Mouse (Mus musculus) inflammation-experienced regulatory T-cells, adult 6 months (primary cell): ENCODE data around the gene Rab44. TPM values are rescaled to one million over a fixed set of nuclear protein-coding genes. Genes with fewer than 3 reads are reported as not detected.

Source experiments
- ATAC-seq: one replicate; pipeline ENCODE4 v1.8.0; 2017
- polyA plus RNA-seq, 3 experiments: library from polyadenylated mRNA; unstranded; fragments of 100-300 nt; shearing (Covaris generic); gene quantifications; one replicate each; pipeline ENCODE4 v1.2.1; 2017

Gene Rab44
- polyA plus RNA-seq, 3 experiments from 2014 or later: not detected

GRCm38 (mm10) chr17:29136236-29136635 lies 22.3 kb downstream of the Rab44 start:
- no peak for ATAC-seq

- no peak for ATAC-seq
Observed at GRCm38 (mm10) chr17:29137906-29138305, 24.0 kb downstream of the Rab44 start.

DNA sequence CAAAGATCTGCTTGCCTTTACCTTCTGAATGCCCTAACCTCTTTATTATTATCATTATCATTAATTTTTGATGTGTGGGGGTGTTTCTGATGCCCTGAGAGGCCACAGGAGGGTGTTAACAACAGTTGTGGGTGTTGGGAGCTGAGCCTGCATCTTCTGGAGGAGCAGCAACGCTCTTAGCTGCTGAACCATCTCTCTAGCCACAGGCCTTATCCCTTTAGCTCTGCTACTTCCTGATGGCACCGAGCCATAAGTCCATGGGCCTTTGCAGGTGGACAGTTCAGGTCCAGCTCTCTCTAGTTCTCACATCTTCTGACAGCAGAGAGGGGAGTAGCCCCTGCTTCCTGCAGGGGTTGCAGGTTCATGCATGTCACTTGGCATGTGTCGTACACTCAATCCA lies 27.6 kb downstream of the Rab44 start:
- no peak for ATAC-seq

- ATAC-seq: peak; percentile 50
Observed at GRCm38 (mm10) chr17:29143266-29143665, 29.3 kb downstream of the Rab44 start.

- no peak for ATAC-seq
Observed at GRCm38 (mm10) chr17:29145101-29145500, 31.2 kb downstream of the Rab44 start.

DNA sequence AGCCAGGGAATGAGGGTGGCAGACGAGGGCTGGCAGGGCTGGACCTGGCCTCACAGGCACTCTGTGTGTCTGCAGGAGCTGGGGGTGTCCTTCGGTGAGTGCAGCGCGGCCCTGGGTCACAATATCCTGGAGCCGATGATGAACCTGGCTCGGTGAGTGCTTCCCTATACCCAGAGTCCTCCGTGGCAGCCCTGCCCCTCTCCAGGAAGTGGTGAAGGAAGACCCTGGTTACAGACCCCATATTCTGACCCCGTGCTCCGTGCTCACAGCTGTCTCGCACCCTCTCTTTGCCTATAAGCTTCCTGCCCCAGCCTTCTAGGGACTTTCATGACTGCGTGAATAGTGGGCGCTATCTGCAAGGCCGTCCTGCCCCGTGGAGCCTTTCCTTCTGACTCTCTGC lies 33.3 kb downstream of the Rab44 start:
- no peak for ATAC-seq

DNA sequence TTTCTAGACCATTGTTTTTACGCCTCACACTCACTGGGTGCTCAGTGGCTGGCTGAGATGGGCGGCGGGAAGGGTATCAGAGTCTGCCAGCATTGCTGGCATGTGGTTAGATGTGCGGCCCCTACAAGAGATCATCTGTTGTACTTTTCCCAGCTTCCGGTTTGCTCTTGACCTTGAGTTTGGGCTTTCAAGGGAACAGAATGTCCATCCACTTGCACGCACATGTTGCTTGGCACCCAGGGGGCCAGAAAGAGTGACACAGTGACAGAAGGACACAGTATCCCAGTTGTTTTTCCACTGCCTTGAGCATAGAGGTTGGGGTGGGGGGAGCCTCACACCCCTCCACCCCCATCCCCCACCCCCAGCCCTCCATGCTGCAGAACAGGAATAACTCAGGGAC lies 33.8 kb downstream of the Rab44 start:
- ATAC-seq: no peak

GRCm38 (mm10) chr17:29149766-29150165 lies 35.8 kb downstream of the Rab44 start:
- ATAC-seq: no peak

DNA sequence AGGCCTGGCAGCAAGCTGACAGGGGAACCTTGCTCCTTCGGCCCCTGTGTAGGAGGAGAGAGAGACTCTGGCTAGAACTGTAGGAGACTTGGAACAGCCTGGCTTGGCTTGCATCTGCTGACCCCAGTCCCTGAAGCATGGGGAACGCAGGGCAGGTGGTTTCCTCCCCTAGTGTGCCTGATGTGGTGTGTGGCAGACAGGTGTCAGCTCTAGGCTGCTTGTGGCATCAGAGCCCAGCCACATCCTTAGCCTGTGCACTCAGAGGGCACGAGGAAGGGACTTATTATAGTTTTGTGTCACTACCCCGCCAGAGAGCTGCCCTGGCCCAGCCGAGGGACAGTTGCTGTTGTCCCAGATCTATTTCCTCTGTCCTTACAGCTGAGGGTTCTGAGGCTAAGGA lies 38.6 kb downstream of the Rab44 start:
- ATAC-seq: no peak

GRCm38 (mm10) chr17:29154247-29154646 lies 40.3 kb downstream of the Rab44 start:
- ATAC-seq: no peak

DNA sequence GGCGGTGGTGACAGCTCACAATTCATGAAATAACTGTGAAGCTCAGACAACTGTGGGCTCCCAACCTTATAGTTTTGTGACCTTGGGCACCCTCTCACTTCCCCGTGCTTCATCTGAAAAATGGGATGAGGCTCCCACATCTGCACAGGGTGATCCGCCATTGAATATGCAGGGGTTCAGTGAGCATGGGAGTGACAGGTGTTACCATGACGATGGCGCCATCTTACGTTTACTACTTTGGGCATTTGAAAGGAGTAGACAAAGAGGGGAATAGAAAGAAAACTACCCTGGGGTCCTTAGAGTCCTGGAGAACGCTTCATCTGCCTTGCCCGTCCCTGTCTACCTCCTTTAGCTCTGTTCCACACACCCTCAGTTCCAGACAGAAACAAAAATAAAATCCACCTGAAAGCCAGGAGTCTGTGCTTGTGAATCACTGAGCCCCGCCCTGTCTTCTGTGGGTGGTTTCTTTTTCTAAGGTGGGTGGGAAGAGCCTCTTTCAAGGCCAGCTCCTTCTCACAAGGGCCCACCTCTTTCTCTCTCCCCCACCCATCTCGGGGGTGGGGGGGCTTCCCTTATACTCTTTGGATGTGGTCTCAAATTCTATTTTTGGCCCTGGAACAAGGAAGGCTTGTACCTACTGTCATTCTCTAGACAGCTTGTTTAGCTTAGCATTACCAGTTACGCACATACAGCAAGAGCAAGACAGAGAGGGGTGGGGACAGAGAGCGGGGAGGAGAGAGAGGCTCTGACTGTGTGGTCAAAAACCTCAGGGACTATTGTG lies 41.6 kb downstream of the Rab44 start:
- no peak for ATAC-seq

- ATAC-seq: no peak
Observed at GRCm38 (mm10) chr17:29156396-29156795, 42.5 kb downstream of the Rab44 start.

DNA sequence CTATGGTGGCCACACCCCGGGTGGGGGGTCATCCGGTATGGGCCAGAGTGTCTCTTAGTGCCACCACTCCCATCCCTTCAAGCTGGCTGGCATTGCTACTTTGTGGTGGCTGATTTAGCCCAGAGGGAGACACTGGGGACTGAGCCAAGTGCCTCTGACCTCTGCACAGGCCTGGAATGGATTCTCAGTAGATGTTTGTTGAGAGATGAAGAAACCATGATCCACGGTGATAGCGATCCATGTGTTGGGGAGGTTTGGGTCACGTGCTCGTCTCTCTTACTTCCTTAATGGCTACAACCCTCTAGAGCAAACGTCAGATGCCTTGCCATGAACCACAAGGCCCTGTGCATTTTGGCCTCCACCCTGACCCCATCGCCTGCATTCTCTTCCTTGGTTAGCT lies 42.9 kb downstream of the Rab44 start:
- ATAC-seq: no peak

DNA sequence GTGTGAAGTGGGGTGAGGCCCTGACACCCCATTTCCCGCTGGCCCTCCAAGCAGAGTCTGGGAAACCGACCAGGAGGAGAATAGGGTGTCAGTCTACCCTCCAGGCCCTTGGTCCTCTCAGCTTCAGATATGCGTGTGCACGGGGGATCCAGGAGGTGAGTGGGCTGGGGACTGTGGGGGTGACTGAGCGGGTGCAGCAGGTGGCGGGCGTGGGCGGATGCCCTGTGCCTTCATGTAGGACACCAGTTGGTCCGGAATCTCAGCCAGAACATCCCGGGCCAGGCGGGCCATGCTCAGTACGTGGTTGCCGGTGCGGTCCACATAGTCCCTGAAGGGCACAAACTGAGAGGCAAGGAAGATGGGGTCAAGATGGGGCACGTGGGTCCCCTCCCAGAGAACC lies 45.0 kb downstream of the Rab44 start:
- no peak for ATAC-seq

DNA sequence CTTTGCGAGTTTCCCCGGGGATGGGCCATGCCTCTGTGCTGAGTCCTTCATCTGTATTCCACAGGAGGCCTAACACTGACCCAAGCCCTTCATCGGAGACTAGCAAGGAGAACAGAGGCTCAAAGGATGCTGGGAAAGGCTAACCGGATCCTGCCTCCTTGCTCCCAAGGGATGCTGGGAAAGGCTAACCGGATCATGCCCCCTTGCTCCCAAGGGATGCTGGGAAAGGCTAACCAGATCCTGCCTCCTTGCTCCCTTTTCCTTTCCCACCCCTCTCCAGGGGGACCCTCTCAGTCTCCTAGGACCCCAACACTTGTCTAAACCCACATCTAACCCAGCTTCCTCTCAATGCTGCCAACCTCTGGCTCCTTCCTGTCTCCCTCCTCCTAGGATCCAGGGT lies 45.4 kb downstream of the Rab44 start:
- no peak for ATAC-seq

DNA sequence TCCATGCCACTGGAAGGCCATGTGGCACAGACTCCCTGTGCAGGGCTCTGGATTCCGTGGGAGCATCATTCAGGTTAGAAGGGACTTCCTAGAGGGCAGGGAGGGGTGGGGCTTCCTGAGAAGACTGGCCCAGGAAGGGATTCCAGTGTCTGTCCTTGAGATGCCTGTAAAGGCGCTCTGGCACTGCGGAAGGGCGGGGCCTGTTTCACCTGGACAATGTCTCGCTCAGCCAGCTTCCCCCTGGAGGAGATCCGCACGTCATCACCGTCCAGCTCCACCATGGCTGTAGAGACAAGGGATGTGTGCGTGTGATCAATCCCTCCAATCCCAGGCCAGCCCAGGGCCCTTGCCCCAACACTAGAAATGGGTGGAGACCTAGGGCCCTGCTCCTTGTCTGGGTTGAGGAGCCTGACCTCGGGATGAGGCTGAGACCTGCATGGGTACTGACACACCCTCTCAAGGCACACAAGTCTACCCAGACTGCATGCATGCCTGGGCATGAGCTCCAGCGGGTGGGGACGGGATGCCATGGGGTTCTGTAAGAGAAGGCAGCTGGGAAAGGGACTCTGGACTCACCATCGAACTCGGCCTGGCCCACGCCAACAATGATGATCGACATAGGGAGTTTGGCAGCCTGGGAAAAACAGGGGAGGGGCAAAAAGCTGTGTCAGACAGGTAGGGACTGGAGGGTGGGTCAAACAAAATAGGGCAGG lies 46.0 kb downstream of the Rab44 start:
- ATAC-seq: no peak

DNA sequence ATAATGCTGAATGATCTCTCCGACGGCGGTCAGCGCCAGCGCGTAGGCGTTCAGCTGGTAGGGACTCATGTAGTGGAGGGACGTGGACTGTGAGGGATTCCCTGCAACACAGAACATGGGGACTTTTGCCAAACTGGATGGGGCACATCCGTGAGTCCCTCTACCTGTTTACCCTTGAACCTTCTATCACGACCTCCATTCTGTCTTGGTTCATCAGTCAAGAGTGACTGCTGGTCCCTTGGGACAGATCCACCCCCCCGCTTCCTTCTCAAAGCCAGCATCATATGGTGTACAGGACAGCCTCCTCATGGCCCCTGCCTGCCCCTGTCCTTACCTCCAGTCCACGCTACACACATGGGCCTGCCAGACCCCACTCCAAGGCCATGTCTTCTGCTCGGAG lies 48.4 kb downstream of the Rab44 start:
- no peak for ATAC-seq

DNA sequence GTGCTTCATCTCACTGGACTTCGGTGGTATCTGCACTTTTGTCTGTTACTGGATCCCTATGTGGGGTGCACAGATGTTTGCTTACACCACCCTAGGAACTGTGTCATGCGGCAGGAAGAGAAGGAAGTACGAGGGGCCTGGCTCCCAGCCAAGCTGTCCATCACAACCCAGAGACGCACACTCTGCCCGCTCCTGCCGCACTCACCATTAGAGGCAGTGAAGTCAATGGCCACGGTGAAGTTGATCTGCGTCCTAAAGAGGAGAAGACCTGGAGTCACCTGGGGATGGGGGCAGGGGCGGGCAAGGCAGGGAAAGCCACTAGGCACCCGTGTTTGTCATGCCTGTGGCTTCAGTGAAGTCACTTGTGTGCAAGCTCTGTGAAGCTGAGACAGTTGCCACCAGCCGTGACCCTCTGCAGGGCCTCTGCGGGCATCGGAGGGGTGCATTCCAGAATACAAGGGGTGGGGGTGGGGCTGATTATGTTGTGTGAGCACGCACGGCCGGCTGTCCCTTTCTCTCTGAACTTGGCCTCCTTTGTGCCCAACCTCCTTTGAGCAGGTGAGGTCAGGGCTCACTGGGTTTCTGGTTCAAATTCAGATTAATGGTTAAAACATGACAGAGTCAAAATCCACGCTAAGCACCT lies 50.6 kb downstream of the Rab44 start:
- ATAC-seq: peak; percentile 51

DNA sequence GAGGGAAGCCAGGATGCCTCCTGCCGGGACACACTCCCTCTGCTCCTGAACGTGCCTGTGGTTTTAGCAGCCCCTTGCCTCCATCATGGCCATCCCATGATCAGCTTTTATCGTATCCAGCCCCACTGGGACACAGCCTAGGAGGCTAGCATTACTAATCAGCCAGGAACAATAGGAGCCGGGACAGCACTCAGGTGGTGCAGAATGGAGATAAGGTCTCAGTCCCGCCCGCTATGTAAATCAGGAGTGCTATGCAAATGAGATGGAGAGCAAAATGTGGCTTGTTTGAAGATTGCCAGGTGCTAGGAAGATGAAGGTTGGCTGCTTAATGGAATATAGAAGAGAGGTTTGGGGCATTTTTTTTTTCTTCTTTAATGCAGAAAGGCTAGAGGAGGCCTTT lies 51.5 kb downstream of the Rab44 start:
- peak; percentile 74 for ATAC-seq

DNA sequence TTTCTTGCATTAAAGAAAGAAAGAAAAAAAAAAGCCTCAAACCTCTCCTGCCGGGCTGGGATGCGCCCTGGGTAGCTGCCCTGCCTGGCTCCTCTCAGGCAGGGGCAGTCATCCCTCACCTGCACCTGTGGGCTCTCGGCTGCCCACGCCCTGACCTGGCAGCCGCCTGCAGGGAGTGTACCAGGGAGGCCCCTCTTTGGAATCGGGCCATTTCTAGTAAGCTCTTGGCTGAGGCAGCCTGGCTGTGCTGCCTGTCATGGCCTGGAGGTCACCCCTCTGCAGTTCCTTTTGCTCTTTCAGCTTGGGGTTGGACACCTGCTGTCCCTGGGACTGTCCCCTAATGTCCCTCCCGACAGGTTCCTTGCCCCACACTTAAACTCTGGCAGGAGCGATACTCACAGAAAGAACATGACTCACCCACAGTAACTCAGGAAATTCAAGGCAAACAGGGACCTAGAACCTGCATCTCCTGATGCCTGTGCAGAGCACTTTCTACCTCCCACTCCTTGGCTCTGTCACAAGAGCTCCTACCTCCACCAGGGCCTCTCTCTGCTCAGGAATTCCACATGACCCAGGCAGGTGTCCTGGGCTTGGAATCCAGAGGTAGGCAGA lies 52.1 kb downstream of the Rab44 start:
- no peak for ATAC-seq

- no peak for ATAC-seq
Observed at GRCm38 (mm10) chr17:29167371-29167770, 53.4 kb downstream of the Rab44 start.

GRCm38 (mm10) chr17:29168438-29168837 lies 54.5 kb downstream of the Rab44 start:
- no peak for ATAC-seq

DNA sequence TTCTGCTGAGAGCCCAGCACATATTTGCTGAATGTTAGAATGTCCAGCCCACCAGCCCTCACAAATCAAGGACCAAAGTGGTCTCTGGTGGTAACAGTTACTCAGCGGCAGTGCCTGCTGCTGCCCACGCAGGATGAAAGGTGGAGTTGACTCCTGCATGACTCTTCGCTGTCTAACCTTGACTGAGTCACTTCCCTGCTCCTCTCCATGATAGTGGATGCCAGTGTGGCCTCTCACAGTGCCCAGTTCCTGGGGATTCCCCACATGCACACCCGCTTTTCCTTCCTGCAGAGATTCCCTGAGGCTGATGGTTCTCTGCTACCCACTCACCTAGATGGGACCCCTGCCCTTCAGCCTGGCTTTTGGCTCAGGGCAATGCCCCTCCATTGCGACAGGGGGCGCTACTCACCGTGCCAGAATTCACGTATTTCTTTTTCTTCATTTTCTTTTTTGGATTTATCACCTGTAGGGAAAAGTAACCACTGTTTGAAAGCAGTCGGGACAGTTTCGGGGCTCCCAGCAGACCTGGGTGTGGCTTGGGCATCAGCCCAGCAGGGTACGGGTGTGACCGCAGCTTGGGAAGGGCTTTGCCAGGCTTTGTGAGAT lies 55.2 kb downstream of the Rab44 start:
- no peak for ATAC-seq
